Mouse (Mus musculus) adrenal gland, adult 2 months (tissue): ENCODE results near the gene Syngr2. TPM values are rescaled to one million over a fixed set of nuclear protein-coding genes. Genes with fewer than 3 reads are reported as not detected.
A peak's percentile ranks its signal among the peaks of the same experiment; 100 is the strongest.

Source experiments
- DNase-seq: peaks from one replicate; pipeline ENCODE4 v3.0.0; 2021
- long read RNA-seq: library from polyadenylated mRNA; stranded (forward); transcript quantifications from one replicate; pipeline ENCODE4 v2.0.0, GENCODE M21; 2021
- polyA plus RNA-seq: library from polyadenylated mRNA; depleted of rRNA; stranded (reverse); fragments of >200 nt; gene quantifications from 2 replicates; pipeline ENCODE4 v1.2.3, GENCODE M21; 2012; rRNA removed
- total RNA-seq, 2 experiments: library from RNA; stranded (reverse); gene quantifications; 2 replicates each; pipeline ENCODE4 v1.2.3; 2021

Syngr2 gene
- total RNA-seq (10 to 100 TPM; 77.3 to 95.7 TPM), polyA plus RNA-seq (171 and 220 TPM in 2 replicates)
- long read RNA-seq, transcript Syngr2-201 (4 exons, 1,520 nt): major isoform, 57 of 61 reads
- long read RNA-seq, partial matches to known transcripts: 1 of 61 reads
- long read RNA-seq, other reads (novel, unspliced or antisense): 0 of 61 reads

DNA sequence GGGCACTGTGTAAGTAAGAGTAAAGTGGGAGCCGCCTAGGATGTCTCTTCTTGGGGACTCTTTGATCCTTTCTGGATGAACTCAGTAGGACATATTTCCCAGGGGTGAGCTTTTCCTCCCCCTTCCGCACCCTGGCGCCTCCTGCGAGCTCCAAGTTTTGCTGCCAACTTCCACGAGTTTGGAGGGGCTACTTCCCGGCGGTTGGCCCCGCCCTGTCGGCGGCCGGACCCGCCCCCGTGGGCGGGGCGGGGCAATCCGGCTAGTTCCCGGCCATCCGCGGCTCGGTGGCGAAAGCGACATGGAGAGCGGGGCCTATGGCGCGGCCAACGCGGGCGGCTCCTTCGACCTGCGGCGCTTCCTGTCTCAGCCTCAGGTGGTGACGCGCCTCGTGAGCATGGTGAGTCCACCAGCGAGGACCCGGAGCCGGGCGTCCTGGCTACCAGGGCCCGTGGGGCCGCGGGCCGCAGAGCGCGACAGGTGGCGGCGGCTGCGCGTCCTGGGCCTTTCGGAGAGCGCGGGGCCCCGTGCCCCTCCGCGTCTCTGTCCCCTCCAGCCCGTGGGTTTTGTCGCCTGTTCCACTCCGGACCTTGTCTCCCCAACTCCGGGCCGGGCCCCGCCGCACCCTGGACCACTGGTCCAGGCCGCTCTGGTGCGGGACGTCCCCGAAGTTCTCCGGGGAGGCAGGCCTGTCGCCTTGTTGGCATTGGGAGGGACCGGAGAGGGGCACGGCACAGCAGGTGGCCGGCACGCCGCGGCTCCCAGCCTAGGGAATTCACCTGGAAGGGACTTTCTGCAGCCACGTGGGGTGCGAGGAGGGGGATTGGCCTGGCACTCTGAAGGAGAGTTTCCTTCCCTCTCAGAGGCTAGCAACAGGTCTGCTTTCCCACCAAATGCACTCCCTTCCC, at the start of gene Syngr2, which contains the start of gene Gm20708:
Syngr2 (plus strand) TSS at position 262 of the 905 bp plus-strand sequence.
Gm20708 (plus strand) TSS at position 262 of the 905 bp plus-strand sequence.
- DNase-seq: peak; percentile 88

DNA sequence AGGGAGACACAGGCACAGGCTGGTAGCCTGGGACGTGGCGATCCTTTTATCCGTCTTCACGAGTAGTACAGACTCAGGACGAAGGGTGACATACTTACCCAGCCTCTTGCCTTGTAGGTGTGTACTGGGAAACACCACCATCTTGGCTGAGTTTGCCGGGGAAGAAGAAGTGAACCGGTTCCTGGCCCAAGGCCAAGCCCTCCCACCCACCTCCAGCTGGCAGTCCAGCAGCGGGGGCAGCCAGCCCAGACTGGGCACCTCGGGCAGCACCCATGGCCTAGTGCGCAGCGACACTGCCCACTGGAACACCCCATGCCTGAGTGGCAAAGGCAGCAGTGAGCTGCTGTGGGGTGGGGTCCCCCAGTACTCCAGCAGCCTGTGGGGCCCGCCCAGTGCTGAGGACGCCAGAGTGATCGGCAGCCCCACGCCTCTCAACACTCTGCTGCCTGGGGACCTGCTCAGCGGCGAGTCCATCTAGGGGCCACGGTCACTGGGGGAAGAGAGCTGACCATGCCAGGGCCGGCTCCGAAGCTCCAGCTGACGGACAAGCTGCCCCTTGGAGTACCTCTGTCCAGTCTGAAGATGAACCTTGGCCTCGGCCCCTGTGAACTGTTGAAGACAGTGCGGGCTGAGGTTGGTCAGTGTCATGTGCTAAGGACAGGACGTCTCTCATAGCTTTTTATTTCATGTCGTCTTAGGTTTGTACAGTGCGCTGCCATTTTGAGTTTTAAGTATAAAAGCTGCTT, 48.9 kb upstream of the Syngr2 start:
- DNase-seq: no peak

DNA sequence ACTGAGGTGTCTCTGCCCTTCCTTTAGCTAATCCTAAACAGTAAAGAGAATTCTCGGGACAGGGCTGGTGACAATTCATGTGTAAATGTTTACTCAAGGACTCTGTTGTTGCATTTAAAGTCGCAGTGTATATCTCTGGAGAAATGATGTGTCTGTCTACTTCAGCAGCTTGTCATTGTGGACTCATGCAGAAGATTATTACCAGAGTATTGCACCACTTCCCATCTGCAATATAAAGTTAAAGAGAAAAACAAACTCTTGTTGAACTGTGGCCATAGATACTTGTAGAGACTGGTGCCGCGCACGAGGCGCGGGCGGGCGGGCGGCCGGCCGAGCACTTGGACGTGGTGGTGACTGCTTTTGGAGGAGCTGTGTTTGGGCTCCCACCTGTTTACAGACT, 47.7 kb upstream of the Syngr2 start:
- no peak for DNase-seq

- DNase-seq: no peak
Observed at GRCm38 (mm10) chr11:117762246-117762645, 47.2 kb upstream of the Syngr2 start.

GRCm38 (mm10) chr11:117764319-117764718, 45.1 kb upstream of the Syngr2 start:
- DNase-seq: no peak

- DNase-seq: no peak
Observed at GRCm38 (mm10) chr11:117765361-117765760, 44.1 kb upstream of the Syngr2 start.

GRCm38 (mm10) chr11:117766275-117766674, 43.2 kb upstream of the Syngr2 start:
- no peak for DNase-seq

DNA sequence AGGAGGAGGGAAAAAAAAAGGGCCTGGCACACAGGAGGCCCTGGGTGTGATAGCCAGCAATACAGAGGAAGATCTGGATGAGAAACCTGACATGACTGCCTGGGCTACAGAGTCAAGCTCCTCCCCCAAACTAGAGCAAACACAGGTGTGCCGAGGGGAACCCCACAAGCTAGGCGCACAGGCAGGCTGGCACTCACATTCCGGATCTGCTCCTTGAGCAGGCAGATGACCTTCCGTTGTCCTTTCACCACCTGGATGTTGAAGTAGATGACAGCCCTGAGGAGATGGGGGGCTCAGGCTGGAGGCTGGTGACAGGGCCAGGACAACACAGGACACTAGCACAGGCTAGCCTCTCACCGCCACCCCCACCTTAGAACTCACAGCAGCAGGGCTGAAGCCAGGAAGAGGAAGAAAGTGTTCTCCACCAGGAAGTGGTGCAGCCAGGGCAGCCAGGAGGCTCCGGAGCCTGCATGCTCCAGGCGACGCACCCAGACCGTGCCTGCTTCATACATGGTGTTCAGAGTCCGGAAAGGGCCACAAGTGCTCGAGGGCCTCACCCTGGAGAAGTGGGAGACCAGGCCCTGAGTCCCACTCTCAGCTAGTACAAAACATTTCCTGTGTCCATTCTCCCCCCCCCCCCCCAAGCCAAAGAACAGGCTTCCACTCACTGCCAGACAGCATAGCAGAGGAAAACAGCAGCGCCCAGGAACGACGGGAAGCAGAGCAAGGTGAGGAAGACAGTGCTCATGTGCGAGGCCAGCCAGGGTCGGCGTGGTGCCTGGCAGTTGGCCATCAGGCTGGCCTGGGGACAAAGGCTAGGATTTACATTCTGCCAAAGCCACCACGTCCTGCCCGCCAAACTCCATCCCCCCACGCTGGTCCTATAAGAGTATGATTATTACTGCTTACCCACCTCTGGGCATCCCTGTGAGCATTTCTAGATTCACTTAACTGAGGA, 40.5 kb upstream of the Syngr2 start:
- no peak for DNase-seq

DNA sequence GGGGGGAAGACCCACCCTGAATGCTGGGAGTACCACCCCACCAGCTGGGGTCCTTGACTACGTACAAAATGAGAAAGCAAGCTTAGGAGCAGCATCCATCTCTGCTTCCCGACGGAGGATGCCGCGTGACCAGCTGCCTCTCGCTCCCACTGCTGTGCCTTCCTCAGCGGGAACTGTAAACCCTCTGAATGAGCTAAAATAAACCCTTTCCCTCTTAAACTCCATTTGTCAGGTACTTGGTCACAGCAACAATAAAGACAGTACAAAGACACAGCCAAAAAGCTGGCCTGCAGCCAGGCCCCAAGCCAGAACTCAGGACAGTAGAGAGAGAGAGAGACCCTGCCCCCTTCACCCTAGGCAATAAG, 39.8 kb upstream of the Syngr2 start:
- DNase-seq: no peak

DNA sequence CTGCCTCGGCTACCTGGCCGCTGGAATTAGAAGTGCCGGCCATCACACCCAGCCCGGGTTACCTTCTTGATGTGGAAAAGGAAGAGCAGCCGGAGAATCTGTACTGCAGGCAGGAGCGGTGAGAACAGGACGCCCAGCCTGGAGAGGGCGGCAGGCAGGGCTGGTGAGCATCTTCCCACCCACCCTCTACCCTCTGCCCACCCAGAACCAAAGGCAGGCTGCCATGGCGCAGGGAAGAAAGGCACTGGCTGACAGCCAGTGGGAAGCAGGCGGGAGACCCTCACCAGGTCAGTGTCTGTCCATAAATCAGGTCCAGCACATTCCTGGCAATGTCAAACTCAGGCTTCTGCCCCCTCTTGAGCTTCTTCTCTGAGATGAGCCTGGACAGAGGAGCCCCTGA, 39.1 kb upstream of the Syngr2 start:
- no peak for DNase-seq

DNA sequence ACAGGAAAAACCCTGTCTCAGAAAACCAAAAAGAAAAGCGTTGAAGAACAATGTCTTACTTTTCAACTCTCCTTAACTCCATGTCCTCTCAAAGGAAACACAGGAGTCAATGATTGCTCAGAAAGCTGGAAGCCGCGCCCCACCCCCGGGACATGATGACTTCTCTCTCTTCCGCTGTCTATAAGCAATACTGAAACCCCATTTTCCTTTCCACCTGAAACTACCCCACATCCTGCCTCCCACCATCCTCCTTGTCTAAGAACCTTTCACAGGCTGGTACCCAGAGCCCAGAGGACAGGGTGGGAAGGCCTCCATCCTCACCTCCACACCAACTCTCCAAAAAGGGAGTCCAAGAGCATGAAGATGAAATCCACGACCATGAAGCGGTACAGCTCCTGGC, 37.1 kb upstream of the Syngr2 start:
- no peak for DNase-seq

- DNase-seq: no peak
Observed at GRCm38 (mm10) chr11:117774925-117775324, 34.5 kb upstream of the Syngr2 start.

DNA sequence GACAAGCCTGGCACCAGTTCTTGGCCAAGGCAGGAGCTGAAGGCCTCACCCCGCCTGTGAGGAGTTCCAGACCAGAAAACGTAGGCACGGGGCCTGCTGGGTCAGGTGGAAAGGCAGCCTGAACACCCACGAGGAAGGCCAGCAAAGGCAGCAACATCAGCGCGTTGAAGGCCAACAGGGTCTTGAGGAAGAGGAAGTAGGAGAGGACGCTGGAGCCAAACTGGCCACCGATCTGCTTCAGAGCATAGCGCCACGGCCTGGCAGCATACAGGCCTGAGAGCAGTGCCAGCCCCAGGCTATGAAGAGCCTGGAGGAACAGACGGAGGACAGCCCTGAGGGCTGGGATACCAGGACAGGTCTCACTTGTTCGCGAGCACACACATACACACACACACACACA, 33.9 kb upstream of the Syngr2 start:
- no peak for DNase-seq

- peak; percentile 69 for DNase-seq
Observed at GRCm38 (mm10) chr11:117776085-117776792, 33.2 kb upstream of the Syngr2 start.

- DNase-seq: no peak
Observed at GRCm38 (mm10) chr11:117777111-117777510, 32.4 kb upstream of the Syngr2 start.

GRCm38 (mm10) chr11:117778031-117778430, 31.4 kb upstream of the Syngr2 start:
- peak; percentile 56 for DNase-seq

- DNase-seq: peak; percentile 57
Observed at GRCm38 (mm10) chr11:117778851-117779433, 30.5 kb upstream of the Syngr2 start.

GRCm38 (mm10) chr11:117779434-117780198, 29.9 kb upstream of the Syngr2 start:
- DNase-seq: peak; percentile 88

DNA sequence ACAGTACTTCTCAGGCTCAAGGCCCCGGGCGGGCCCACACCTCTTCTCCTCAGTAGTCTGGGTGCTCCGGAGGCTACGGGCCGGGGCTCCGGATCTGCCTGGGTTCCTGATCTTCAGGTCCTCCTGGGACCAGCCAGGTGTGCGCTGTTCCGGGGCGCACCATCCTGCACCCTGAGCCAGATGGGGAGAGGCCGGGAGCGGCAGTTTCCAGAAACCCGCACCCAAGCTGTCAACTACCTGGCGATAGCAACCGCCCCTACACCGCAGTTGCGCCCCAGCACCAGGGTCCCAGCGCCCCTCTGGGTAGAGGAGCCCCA, 29.3 kb upstream of the Syngr2 start:
- no peak for DNase-seq

DNA sequence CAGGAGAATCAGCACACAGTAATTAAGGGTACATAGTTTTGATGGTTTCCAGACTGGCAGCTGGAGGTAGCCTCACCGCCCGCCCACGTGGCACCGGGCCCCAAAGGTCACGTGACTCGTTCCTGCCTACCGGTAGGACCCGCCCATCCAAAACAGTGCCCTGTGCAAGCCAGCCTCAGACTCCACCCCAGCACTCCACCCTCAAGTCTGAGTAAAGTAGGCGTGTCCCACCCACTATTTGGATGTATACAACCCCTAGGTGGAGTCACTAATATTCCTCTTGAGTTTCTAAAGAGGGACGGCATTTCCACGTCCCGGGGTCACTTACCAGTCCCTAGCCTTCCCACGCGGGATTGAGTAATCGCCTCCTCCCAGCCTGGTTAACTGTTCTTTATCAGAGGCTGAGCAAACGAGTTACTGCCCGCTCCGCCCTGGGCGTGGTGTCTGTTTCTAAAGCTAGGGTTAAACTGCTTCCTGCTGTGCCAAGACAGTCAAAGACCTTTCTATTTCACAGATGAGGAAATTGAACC, 28.8 kb upstream of the Syngr2 start:
- peak; percentile 95 for DNase-seq
